Mouse (Mus musculus) Patski (cell line): ENCODE data around the gene Il16. TPM values are rescaled to one million over a fixed set of nuclear protein-coding genes. Genes with fewer than 3 reads are reported as not detected.

Source experiments
- ATAC-seq: fragments of 100-300 bp; one replicate; pipeline ENCODE4 v1.8.0; 2021
- CTCF ChIA-PET: fragments of 350-600 bp; sonication (Branson Sonifier 250); formaldehyde crosslinking; loops from one replicate; lab custom pipeline; 2022; ENCODE audit warnings: inconsistent platforms; lab: Charles Lee
- POLR2A ChIA-PET: fragments of 350-600 bp; sonication (Branson Sonifier 250); formaldehyde crosslinking; loops from one replicate; lab custom pipeline; 2022; ENCODE audit warnings: antibody characterized with exemption, inconsistent platforms; lab: Charles Lee
- DNase-seq: peaks from one replicate; pipeline ENCODE4 v3.0.0-alpha.2; 2011; ENCODE audit warnings: low read depth, low spot score
- H3K27me3 ChIP-seq: fragments of 371-371 bp; one replicate; pipeline ENCODE4 v1.5.1; 2021
- CTCF ChIP-seq: fragments of 100-300 bp; IDR thresholded peaks from one replicate; pipeline ENCODE4 v1.5.1; 2021
- in situ Hi-C: fragments of 300-500 bp; cut with MboI; formaldehyde crosslinking; loops from 3 replicates; pipeline ENCODE4 v1.11.1; 2018; ENCODE audit warnings: low pct_unique_long_range_greater_than_20kb, mixed read lengths
- polyA plus RNA-seq: library from polyadenylated mRNA; unstranded; gene quantifications from one replicate; pipeline ENCODE4 v1.2.3, GENCODE M21; 2021

Il16 gene
- polyA plus RNA-seq, 1 experiment from 2014 or later, result 0.05 TPM

DNA sequence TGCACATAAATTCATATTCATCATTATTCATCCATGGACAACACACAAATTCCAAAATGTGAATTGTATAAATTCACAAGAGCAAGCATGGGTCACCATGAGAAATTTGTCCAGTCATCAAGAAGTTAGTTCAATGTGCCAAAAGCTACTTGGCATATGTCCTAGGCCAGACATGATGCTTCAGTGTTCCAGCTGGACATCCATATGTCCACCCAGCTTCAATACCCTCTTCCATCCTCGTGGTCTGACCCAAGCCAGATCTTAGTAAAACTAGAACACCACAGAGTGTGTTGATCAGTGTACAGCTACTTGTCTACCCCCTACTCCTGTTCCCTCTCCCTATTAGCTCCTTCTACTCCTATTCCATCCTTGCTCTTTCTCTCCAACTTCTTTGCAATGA, 5.5 kb upstream of the Il16 start:
- CTCF ChIA-PET, result interaction anchor here (1.3 kb wide), 1 partner anchor 12 kb away, joined by 3 read pairs; no protein-coding TSS in a partner anchor
- TF ChIP-seq CTCF, result no peak
- DNase-seq, result no peak
- POLR2A ChIA-PET, result no interaction called here
- in situ Hi-C loops, result no loop called here
- ATAC-seq, result no peak
- H3K27me3 ChIP-seq, result peaks cover 25% of the 10 kb centered on the region

- DNase-seq (no peak), ATAC-seq (no peak)
- POLR2A ChIA-PET, result no interaction called here
- TF ChIP-seq CTCF, result no peak
- CTCF ChIA-PET, result no interaction called here
- in situ Hi-C loops, result no loop called here
- peaks cover 27% of the 10 kb centered on the region for H3K27me3 ChIP-seq
These were observed 2.9 kb upstream of the Il16 start for GRCm38 (mm10) chr7:83748405-83748804.

DNA sequence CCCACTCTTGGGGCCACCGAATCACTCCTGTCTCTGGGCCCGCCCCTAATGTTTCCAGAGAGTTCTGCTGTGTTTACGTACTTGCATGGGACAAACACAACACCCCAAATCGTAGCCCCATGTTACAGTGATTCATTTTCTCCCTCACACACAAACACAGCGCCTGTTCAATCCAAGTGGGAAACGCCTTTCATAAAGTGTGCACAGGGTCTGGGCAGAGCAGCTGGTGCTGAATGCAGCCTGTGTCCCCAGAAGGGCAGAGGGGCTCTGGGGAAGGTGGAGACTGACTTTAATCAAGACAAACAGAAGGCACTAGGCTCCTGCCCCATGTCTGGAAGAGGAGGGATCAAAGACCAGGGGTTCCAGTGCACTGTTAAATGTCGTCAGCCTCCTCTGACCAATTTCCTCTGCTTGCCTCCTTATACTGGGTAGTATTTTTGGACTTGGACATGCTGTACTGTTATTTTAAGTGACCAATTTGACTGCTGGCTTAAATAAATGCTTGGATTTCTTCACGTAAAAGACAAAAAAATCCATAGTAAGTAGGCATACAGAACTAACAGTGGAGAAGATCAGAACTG, 671 bp upstream of the Il16 start:
- CTCF ChIA-PET, result no interaction called here
- TF ChIP-seq CTCF, result no peak
- peaks cover 17% of the 10 kb centered on the region for H3K27me3 ChIP-seq
- ATAC-seq (no peak), DNase-seq (no peak)
- POLR2A ChIA-PET, result no interaction called here
- in situ Hi-C loops, result no loop called here

DNA sequence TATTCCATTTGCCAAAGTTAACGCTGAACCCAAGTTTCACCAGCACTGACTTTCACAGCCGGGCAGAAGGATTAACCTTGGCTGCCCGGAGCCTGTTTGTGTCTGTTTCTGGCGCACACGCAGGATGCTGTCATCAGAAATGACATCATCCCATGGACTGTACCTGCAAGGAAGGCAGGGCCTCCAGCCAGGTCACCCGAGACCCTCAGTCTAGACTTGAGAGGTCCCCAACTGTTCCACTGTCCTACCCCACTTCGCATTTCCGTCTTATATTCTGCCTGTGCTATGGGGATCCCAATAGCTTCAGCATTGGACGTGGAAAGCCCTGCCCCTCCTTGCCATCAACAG, 487 bp downstream of the Il16 start:
- DNase-seq (no peak), ATAC-seq (no peak)
- H3K27me3 ChIP-seq, result peaks cover 17% of the 10 kb centered on the region
- POLR2A ChIA-PET, result interaction anchor here (0.7 kb wide), 3 partner anchors 20 to 113 kb away, joined by 3 to 5 read pairs (median 4); no protein-coding TSS in a partner anchor
- CTCF ChIA-PET, result no interaction called here
- no peak for TF ChIP-seq CTCF
- in situ Hi-C loops, result no loop called here

DNA sequence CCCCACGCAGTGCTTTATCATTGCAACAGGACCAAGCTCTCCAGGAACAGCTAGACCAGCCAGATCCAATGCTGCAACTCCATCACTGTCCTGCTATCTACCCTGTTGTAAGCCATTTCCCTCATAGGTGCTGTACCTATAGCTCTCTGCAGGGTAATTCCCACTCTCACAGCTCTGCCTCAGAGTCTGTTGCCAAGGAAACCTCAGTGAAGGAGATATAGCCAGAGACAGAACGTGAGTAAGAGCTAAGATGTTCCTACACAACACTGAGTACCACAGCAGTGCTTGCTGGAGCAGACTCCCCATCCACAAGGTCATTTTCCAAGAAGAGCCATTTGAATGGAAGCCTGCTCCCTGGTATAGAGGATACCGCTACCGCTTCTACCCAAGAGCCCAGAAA, 1.3 kb downstream of the Il16 start:
- TF ChIP-seq CTCF, result no peak
- ChIA-PET CTCF (interaction anchor here (0.6 kb wide), 1 partner anchor 11 kb away, joined by 3 read pairs; no protein-coding TSS in a partner anchor), POLR2A (no interaction called here)
- H3K27me3 ChIP-seq, result peaks cover 17% of the 10 kb centered on the region
- ATAC-seq (no peak), DNase-seq (no peak)
- in situ Hi-C loops, result no loop called here

DNA sequence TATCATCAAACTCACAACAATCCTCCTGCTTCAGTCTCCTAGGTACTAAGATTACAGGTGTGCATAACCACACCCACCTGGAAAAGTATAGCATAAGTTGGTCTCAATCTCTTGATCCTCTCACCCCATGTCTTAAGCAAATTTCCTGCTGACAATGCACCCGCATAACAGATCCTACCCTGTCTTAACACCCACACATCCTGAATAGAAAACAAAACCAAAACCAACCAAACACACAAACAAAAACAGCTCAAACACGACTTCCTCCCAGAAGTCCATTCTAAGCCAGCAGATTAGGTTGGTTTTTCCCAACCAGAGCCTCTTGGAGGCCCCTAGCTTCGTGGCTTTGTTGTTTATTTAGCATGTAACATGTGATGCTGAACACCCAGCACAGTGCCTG, 2.8 kb downstream of the Il16 start:
- H3K27me3 ChIP-seq, result peaks cover 17% of the 10 kb centered on the region
- ChIA-PET POLR2A (no interaction called here), CTCF (no interaction called here)
- DNase-seq (no peak), ATAC-seq (no peak)
- in situ Hi-C loops, result no loop called here
- no peak for TF ChIP-seq CTCF

DNA sequence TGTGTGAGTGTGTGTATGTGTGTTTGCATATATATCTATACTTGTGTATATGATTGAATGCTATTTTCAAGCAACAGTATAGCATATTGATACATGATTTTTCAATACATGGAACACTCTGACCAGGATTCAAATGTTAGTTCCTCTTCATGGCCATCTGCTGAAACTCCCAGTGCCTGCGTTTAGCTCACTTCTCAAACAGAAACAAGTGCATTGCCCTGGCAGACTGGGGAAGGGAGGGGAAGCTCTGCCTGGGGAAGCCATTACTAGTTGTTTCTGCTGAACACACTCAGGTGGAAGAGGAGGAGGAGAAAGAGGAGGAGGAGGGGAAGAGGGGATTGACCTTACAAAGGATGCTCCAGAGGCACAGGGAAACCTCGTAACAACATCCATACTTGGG, 3.5 kb downstream of the Il16 start:
- CTCF ChIA-PET, result no interaction called here
- TF ChIP-seq CTCF, result no peak
- POLR2A ChIA-PET, result no interaction called here

DNA sequence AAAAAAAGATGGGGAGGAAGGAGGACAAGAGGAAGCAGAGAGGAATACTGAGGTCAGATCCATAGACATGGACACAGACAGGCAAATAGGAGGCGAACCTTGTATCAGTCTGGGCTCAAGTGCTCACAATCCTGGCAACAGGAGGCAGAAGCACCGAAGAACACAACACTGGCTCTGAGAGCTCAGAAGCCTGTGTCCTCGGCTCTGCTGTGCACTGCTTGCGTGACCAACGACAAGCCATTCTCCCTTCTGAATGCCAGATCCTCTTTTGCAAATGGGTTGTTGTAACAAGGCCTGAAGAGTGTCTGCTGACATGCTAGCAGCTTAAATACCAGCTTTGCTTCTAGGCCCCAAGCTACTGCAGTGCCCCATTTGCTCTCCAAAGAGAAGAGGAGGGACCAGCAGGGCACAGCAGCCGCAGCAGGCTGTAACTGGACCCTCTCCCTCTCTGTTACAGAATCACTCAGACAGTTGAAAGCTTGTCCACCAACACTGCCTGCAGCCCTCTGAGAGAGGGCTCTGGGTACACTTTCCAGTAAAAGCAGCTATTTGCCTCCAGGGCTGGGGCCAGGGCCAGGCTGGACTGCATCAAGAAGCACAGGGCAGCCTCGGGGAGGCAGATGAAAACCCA, 5.7 kb downstream of the Il16 start:
- no peak for TF ChIP-seq CTCF
- in situ Hi-C loops, result no loop called here
- DNase-seq (no peak), ATAC-seq (no peak)
- peaks cover 4% of the 10 kb centered on the region for H3K27me3 ChIP-seq
- ChIA-PET POLR2A (no interaction called here), CTCF (interaction anchor here (0.9 kb wide), 1 partner anchor 11 kb away, joined by 3 read pairs; no protein-coding TSS in a partner anchor)

More for the DNA sequence above, 3.5 kb downstream of the Il16 start:
- ATAC-seq (no peak), DNase-seq (no peak)
- H3K27me3 ChIP-seq, result peaks cover 16% of the 10 kb centered on the region
- in situ Hi-C loops, result no loop called here

DNA sequence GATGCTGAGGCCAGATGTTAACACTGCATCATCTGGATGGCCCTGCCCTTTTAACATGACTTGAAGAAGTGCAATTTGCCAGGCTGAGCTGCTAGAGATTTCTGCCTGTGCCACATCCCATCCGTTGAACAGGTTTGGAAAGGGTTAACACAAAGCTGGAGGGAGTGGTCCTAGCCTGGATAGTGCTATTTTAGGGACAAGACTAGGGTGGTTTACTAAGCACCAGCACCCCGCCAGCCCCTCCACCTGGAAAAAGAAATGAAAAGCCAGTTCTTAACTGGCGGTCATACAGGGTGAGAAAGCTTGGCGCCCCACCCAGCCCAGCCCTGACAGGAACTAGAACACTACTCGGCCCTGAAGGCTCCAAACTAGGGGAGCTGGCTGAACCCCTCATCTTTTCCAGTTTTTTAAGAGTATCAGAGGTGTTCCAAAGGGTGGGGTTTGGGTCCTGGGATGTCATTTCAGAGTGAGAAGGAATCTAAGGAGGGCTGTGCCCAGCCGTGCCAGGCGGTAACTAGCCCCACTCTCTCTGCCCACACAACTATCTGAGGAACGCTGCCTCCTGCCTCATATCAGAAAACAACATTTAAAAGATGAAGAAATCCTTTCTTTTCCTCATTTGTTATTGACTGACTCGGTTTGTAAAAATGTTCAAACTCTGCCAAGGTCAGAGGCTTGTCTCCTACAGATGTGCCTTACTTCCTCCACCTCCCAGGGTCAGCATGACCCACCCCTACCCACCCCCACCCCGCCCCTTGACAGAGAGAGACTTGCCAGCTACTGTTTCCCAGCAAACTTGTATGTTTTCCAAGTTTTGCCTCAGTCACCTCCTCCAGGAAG, 6.7 kb downstream of the Il16 start:
- ATAC-seq (no peak), DNase-seq (no peak)
- TF ChIP-seq CTCF, result no peak
- peaks cover 2% of the 10 kb centered on the region for H3K27me3 ChIP-seq
- ChIA-PET CTCF (interaction anchor here (0.9 kb wide), 1 partner anchor 10 kb away, joined by 3 read pairs; no protein-coding TSS in a partner anchor), POLR2A (no interaction called here)
- in situ Hi-C loops, result no loop called here

DNA sequence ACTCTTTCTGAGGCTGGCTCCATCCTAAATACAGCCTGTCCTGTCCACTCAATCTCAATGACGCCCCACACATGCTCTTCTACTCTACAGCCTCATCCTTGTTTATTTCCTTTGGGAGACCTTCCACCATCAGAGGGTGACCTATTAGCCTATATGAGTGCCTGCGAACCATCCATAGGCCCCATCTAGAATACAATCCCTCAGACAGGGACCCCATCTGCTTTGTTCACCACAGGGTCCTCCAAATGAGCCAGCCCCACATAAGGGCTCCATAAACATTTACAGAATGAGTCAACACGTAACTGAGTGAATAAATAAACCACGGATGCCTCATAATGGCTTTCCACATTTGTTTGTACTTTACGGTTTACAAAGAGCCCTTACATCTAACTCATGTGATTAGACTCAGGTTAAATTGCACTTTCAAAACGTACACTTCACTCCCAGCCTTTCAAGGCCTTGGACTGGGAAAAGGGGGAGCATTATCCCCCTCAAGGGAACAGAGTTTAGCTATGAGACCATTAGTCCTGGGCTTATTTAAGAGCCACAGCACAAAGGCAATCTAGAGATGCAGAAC, 7.5 kb downstream of the Il16 start:
- in situ Hi-C loops, result no loop called here
- no peak for ATAC-seq
- no peaks in the 10 kb centered on the region for H3K27me3 ChIP-seq
- ChIA-PET CTCF (no interaction called here), POLR2A (no interaction called here)
- DNase-seq, result no peak
- TF ChIP-seq CTCF, result no peak
